Mouse (Mus musculus): ENCODE data around the gene Itpr2.

Itpr2 gene

GRCm38 (mm10) chr6:146504459-146504858 lies 2.4 kb upstream of the Itpr2 start:
- DNase-seq (ENCODE audit: low spot score) = no peak

- peak; percentile 3 for DNase-seq (ENCODE audit: low spot score)
These were observed 833 bp upstream of the Itpr2 start for GRCm38 (mm10) chr6:146502856-146503255.

GRCm38 (mm10) chr6:146501316-146501865 lies 632 bp downstream of the Itpr2 start:
- DNase-seq (ENCODE audit: low spot score) = no peak

- no peak for DNase-seq (ENCODE audit: low spot score)
These were observed 1.3 kb downstream of the Itpr2 start for GRCm38 (mm10) chr6:146500771-146501170.

- no peak for DNase-seq (ENCODE audit: low spot score)
These were observed 1.8 kb downstream of the Itpr2 start for GRCm38 (mm10) chr6:146500206-146500605.

GRCm38 (mm10) chr6:146499566-146499965 lies 2.5 kb downstream of the Itpr2 start:
- DNase-seq (ENCODE audit: low spot score) = no peak

- no peak for DNase-seq (ENCODE audit: low spot score)
These were observed 3.6 kb downstream of the Itpr2 start for GRCm38 (mm10) chr6:146498416-146498815.

GRCm38 (mm10) chr6:146497866-146498265 lies 4.2 kb downstream of the Itpr2 start:
- no peak for DNase-seq (ENCODE audit: low spot score)

- no peak for DNase-seq (ENCODE audit: low spot score)
These were observed 4.6 kb downstream of the Itpr2 start for GRCm38 (mm10) chr6:146497435-146497834.

- DNase-seq (ENCODE audit: low spot score) = no peak
These were observed 10.3 kb downstream of the Itpr2 start for GRCm38 (mm10) chr6:146491680-146492079.

- no peak for DNase-seq (ENCODE audit: low spot score)
These were observed 11.5 kb downstream of the Itpr2 start for GRCm38 (mm10) chr6:146490416-146490960.

GRCm38 (mm10) chr6:146489841-146490240 lies 12.2 kb downstream of the Itpr2 start:
- DNase-seq (ENCODE audit: low spot score) = no peak

GRCm38 (mm10) chr6:146488749-146489148 lies 13.3 kb downstream of the Itpr2 start:
- DNase-seq (ENCODE audit: low spot score) = no peak

GRCm38 (mm10) chr6:146487079-146487478 lies 14.9 kb downstream of the Itpr2 start:
- DNase-seq (ENCODE audit: low spot score) = no peak

GRCm38 (mm10) chr6:146486073-146486472 lies 15.9 kb downstream of the Itpr2 start:
- no peak for DNase-seq (ENCODE audit: low spot score)

- DNase-seq (ENCODE audit: low spot score) = no peak
These were observed 20.6 kb downstream of the Itpr2 start for GRCm38 (mm10) chr6:146481441-146481840.

GRCm38 (mm10) chr6:146480925-146481324 lies 21.1 kb downstream of the Itpr2 start:
- DNase-seq (ENCODE audit: low spot score) = no peak

- DNase-seq (ENCODE audit: low spot score) = no peak
These were observed 22.9 kb downstream of the Itpr2 start for GRCm38 (mm10) chr6:146478888-146479683.

- DNase-seq (ENCODE audit: low spot score) = no peak
These were observed 25.2 kb downstream of the Itpr2 start for GRCm38 (mm10) chr6:146476865-146477264.

GRCm38 (mm10) chr6:146474166-146474565 lies 27.9 kb downstream of the Itpr2 start:
- peak; percentile 66 for DNase-seq (ENCODE audit: low spot score)

- no peak for DNase-seq (ENCODE audit: low spot score)
These were observed 28.6 kb downstream of the Itpr2 start for GRCm38 (mm10) chr6:146473216-146473955.

- no peak for DNase-seq (ENCODE audit: low spot score)
These were observed 31.6 kb downstream of the Itpr2 start for GRCm38 (mm10) chr6:146470378-146470777.

- DNase-seq (ENCODE audit: low spot score) = no peak
These were observed 32.1 kb downstream of the Itpr2 start for GRCm38 (mm10) chr6:146469936-146470335.
